Mouse (Mus musculus) hematopoietic stem cell, adult 5-6 weeks (primary cell): ENCODE measurements around the gene Etv6. TPM values are rescaled to one million over a fixed set of nuclear protein-coding genes. Genes with fewer than 3 reads are reported as not detected.

Source experiments
- ATAC-seq, 2 experiments: fragments of 125-278 bp in 1 of 2; replicated peaks in 1 of 2; 2 replicates each; pipeline ENCODE4 v1.8.0; 2016 to 2017; ENCODE audit warnings: inconsistent platforms in 2 of 2, mild to moderate bottlenecking in 2 of 2, moderate number of reproducible peaks in 2 of 2, low read depth in 1 of 2, moderate TSS enrichment in 1 of 2; ENCODE audit not compliant: low FRiP score in 2 of 2, poor library complexity in 2 of 2, severe bottlenecking in 2 of 2, insufficient read depth in 1 of 2, low TSS enrichment in 1 of 2
- total RNA-seq: library from RNA; stranded (forward); fragments of 172-1452, 232-1000 nt; gene quantifications from 2 replicates; pipeline ENCODE4 v1.2.3, GENCODE M21; 2017

Gene Etv6
- total RNA-seq, 1 experiment from 2014 or later = 139 TPM

DNA sequence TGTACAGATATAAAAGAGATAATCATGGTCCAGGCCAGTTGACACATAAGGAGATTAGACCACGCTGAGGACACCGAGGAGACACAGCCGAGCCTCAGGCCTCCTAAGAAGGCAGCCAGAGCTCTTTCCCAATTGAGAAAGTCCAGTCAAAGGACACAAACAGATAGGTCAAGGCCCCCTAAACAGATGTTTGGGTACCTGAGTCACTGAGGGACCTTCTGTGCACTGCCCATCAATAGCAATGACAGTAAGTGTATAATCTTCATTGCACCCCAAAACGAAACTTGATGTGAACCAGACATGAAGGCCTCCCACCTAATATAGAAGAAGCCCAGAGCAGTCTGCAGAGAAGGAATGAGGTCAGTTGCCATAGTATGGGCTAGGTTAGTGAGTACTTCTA, 226.9 kb downstream of the Etv6 start:
- 0 out of 4 replicates have a peak, but pooled peaks of 1 of the 2 experiments have one; percentile 10 for ATAC-seq

DNA sequence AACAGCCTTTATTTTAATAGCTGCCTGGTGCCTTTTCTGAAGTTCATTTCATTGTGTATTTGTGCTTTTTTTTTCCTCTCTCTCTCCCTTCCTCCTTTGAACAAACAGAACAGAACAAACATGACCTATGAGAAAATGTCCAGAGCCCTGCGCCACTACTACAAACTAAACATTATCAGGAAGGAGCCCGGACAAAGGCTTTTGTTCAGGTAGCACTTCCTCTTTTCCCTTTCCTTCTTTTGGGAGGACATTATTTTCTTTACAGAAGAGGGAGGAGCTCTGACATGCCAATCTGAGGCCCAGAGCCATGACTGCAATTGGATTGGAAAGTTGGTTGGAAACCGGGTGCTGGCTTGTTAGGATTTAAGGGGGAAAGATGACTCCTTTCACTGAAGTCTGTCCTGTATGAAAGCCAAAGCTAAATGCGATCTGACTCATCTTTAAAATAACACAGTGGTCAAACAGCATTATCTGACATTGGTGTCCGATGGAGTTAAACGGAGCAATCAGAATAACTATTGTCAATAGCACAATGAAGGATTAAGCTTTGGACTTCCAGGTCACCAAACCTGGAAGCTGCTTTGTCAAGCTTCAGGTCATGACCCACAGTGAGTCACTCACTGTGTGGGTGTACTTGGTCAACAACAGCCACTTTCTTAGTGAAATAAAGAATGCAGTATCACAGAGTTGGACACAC, 227.6 kb downstream of the Etv6 start:
- ATAC-seq = no peak

DNA sequence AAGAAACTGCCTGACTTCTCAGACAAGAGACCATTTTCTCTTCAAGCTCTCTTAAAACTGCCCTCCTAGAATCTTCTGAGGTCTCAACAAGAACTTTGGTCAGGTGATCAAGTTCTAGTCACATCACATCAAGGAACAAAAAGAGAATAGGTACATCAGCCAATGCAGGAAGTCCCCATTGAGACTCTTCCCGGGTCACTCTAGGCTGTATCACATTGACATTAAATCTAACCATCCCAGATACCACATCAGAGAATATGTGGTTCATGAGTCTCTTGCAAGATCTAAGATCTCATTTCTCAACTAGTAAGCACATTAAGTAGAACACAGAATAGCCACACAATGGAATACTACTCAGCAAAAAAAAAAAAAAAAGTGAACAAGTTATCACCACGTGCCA, 238.4 kb downstream of the Etv6 start:
- ATAC-seq = no peak

DNA sequence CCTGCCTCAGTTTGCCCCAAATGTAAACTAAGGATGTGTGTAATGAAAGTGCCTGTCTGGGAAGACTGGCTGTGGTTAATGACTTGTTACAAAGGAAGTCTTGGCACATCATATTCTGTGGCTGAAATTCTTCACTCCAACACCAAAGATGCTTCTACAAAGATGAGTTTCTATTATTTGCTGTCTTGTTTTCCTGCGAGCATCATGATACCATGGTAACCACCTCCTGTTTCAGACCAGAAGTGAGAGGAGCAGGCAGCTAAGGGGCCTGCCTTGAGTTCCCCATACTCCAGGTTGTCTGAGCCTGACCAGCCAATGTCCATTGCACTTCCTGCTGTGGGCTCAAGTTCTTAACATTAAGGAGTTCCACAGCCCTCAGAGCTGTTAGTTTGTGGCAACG, 241.5 kb downstream of the Etv6 start:
- ATAC-seq = peak; percentile 26 to 59; a peak in 2 of 4 replicates

DNA sequence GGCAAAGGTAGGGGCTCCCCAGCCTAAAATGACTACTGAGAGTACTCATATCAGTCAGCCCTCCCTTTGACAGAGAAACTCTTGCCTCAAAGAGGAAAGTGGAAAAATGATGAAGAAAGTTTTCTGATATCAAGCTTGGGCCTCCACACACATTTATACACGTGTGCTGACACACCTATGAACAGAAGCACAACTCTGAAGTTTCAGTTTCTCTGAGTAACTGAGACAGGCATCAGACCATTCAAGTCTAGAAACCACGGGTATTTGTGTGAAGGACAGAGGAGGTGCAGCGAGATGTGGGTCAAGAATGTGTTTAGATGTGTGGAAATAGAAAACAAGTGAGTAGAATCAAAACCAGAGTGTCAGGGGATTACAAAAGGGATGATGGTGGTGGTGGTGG, 246.6 kb downstream of the Etv6 start:
- no peak for ATAC-seq

DNA sequence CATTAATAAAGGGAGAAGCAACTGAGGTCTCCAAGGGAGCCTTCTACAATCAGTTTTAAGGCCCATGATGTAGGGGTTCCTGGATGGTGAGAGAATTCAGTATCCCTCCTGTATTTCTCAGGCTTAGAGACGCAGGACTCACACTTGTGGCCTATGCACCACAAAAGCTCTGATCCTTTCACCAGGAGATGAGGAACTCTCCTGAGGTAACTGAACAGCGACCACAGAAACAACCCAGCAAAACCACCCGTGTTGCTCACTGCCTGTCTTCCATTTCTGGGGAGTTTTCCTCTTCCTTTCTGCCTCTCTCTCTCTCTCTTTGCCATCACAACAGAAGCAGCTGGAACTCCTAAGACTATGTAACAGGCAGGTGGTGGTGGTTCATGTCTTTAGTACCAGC, 256.3 kb downstream of the Etv6 start:
- peak; percentile 66 to 76; a peak in 3 of 4 replicates for ATAC-seq

DNA sequence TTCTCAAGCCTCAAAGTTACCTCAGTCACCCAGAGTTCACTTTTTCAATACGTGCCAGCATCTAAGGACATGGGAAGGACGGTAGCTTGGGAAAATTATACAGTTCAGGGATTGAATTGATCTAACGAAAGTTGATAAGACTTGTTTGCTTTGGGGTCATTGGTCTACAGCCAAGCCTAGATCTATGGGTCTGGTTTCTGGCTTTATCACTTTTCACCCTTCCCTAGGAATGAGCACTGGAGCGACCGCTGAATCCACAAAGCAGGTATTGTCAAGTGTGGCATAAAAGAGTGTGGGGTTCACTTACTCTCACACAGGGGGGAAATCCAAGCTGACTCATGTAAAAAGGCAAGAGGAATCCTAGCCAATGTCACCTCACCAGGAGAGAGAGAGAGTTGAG, 256.9 kb downstream of the Etv6 start:
- no peak for ATAC-seq

DNA sequence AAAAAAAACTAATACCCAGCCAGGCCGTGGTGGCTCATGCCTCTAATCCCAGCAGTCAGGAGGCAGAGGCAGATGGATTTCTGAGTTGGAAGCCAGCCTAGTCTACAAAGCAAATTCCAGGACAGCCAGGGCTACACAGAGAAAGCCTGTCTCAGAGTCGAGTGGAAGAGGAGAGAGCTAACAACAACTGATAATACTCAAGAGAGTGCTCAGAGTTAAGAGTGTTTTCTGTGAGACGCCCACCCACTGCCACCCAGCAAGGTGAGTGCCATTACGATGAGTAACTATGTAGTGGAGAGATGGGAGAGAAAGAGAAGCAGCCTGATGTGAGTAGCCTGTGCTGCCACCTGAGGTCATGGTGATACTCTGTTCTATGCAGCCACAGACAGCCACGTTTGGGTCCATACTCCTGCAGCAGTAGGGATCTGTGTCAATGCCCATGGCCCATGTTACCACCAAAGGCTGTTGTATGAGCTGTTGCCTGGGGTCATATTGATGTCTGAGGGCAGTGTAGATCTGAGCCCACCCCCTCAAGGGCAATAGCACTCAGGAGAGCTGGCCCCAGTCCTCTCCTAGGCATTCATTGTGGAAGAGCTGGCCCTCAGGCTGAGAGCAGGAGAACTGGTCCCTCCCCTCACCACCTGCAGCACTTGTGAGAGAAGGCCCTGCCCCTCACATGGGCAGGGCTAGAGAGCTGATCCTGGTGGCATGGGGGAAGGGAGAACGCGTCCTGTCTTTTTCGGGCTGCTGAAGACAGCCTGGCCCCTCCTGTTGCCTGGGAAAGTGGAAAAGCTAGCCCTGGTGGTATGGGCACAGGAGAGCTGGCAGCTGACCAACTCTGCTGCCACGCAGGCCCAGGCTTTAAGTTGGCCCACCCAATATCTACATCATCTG, 258.4 kb downstream of the Etv6 start:
- no peak for ATAC-seq

DNA sequence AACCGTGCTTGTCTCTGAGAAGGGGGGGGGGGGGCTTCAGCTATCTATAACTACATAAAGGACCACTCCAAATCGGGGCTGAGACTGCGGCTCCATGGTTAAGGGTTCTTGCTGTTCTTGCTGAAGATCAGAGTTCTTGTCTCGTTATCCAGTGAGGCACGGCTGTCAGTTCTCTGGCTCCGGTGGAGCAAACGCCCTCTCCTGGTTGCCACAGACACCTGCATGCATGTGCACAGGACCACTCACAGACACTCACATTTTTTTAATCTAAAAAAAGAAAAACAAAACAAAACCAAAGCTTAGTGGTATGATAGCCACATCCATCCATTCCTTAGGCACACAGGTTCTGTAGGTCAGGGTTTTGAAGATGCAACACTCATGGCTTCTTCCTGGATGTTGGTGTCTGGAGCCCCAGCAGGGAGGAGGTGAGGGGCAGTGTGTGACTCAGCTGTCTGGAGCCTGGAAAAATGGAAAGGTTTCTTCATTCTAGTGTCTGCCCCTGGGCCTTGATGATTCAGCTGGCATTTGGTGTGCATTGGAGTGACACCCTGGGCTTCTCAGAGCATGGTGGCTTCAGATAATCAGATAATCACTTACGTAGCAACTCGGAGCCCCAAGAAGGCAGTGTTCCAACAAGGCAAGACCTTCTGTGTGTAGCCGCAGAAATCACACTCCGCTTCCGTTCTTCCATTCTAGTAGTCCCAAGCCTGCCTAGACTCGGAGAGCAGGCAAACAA, 262.6 kb downstream of the Etv6 start:
- no peak for ATAC-seq

DNA sequence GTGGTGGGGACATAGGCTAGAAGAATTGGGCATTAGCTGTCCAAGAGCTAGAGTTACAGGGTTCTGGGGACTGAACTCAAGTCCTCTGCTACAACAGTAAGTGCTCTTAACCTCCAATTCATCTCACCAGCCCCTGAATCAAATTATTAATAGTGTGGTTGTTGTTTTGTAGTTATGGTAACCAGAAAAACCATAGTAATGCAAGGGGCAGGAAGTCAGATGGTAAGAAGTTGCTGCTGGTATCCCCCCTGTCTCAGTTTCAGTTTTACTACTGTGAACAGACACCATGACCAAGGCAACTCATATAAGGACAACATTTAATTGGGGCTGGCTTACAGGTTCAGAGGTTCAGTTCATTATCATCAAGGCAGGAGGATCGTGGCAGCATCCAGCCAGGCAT, 266.5 kb downstream of the Etv6 start:
- ATAC-seq = peak in 1 of 2 experiments; percentile 39; a peak in 1 of 4 replicates

DNA sequence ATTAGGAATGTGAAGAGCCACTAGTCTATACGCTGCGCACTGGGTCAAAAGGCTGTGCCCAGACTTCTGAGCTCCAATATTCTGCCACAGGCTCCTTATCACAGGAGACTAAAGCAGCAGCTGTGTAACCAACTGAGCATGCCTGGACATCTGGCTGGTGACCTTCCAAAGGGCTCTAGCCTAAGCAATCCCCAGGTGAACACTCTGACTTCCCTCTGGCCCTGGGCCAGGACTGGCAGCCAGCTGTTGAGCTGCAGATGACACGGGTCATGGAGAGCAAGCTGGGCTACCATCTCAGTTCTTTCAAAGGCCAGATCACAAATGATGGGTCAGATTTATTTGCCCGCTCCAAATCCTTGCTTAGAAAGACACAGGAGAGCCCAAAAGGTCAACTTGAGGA, 275.8 kb downstream of the Etv6 start:
- ATAC-seq = no peak

DNA sequence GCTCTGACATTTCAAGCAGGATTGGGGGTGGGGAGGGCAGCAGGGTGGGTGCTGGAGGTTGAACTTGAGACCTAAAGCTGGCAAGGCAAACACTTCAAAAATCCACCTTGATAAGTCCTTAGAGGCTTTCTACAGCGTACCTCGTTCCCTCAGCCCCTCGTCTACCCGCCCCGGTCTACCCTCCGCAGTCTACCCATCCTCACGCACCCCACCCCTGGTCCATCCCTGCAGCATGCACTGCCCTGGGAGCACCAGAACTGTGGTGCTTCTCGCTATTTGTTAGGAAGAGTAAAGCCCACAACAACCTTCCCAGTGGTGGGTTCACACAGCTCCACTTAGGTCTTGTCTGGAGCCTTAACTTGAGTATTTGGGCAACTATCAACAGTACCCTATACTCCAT, 277.1 kb downstream of the Etv6 start:
- ATAC-seq = no peak

DNA sequence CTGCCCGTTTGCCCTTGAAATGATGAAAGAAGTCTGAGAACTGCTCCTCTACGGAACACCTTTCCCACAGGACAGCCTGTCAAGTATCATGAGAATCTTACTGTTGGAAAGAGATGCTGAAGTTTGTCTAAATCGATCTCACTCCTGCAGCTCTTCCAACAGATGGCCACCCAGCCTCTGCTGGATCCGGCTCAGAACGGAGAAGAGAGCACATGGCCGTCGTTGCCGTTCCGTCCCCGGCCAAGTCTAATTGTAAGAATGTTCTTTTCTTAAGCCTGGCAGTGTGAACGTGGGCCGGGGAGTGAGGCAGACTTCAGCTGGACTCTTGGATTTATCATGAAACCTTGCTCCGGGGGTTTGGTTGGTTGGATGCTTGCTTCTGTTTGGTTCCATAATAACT, 281.9 kb downstream of the Etv6 start:
- ATAC-seq = no peak

Other genes starting within 250 kb of the Etv6 start
- gene Kap, start 181.9 kb upstream of the Etv6 start, total RNA-seq = not detected in 2 replicates